Mouse (Mus musculus) limb, embryonic 14.5 days (tissue): Measurements from ENCODE around the gene Med29. TPM values are rescaled to one million over a fixed set of nuclear protein-coding genes. Genes with fewer than 3 reads are reported as not detected.
A peak's percentile ranks its signal among the peaks of the same experiment; 100 is the strongest.

Source experiments
- ATAC-seq: fragments of 200-750 bp; cut with Nextera tagmentation; 2 replicates; pipeline ENCODE4 v1.8.0; 2017; ENCODE audit warnings: low read depth, moderate number of reproducible peaks, moderate TSS enrichment; ENCODE audit not compliant: low FRiP score
- DNase-seq: peaks from one replicate; pipeline ENCODE4 v3.0.0-alpha.2; 2015; ENCODE audit warnings: low spot score
- H3K27ac ChIP-seq: fragments of 300-500 bp; sonication (generic); replicated peaks from 2 replicates; pipeline ENCODE4 v1.5.1; 2014; ENCODE audit warnings: low read depth, mild to moderate bottlenecking, low read length, moderate library complexity, mixed read lengths
- H3K27me3 ChIP-seq: fragments of 300-500 bp; sonication (generic); 2 replicates; pipeline ENCODE4 v1.6.1; 2014; ENCODE audit warnings: low read length, mixed read lengths; ENCODE audit not compliant: control insufficient read depth, insufficient read depth
- H3K36me3 ChIP-seq: fragments of 300-500 bp; sonication (generic); 2 replicates; pipeline ENCODE4 v1.6.1; 2014; ENCODE audit warnings: mild to moderate bottlenecking, low read length, moderate library complexity, mixed read lengths; ENCODE audit not compliant: control insufficient read depth, insufficient read depth
- H3K4me1 ChIP-seq: fragments of 300-500 bp; sonication (generic); 2 replicates; pipeline ENCODE4 v1.6.1; 2014; ENCODE audit warnings: antibody characterized with exemption, low read length, mixed read lengths; ENCODE audit not compliant: control insufficient read depth, insufficient read depth
- H3K4me2 ChIP-seq: fragments of 300-500 bp; sonication (generic); replicated peaks from 2 replicates; pipeline ENCODE4 v1.6.1; 2014; ENCODE audit warnings: low read depth, mild to moderate bottlenecking, low read length, moderate library complexity; ENCODE audit not compliant: severe bottlenecking
- H3K4me3 ChIP-seq: fragments of 300-500 bp; sonication (generic); replicated peaks from 2 replicates; pipeline ENCODE4 v1.5.1; 2014; ENCODE audit warnings: low read length
- H3K9ac ChIP-seq: fragments of 300-500 bp; sonication (generic); 2 replicates; pipeline ENCODE4 v1.6.1; 2014; ENCODE audit warnings: mild to moderate bottlenecking, low read depth, low read length, moderate library complexity; ENCODE audit not compliant: severe bottlenecking
- H3K9me3 ChIP-seq: fragments of 300-500 bp; sonication (generic); 2 replicates; pipeline ENCODE4 v1.6.1; 2016; ENCODE audit warnings: low read length; ENCODE audit not compliant: control insufficient read depth
- POLR2A ChIP-seq: fragments of 200-500 bp; IDR thresholded peaks from 2 replicates; pipeline ENCODE4 v1.8.0; 2012; ENCODE audit warnings: inconsistent platforms, mild to moderate bottlenecking, moderate library complexity, borderline replicate concordance; ENCODE audit not compliant: insufficient read depth, insufficient read length; ENCODE audit errors: extremely low read depth
- WGBS: fragments of 180-500 bp; shearing (Covaris S2); extraction: QIAGEN DNeasy Blood & Tissue Kit; methylation state at CpG from one replicate; pipeline ENCODE4 v1.1.7; 2014; 5-methylcytosine and 5-hydroxymethylcytosine counted together
- polyA plus RNA-seq, 2 experiments: library from polyadenylated mRNA; depleted of rRNA in 1 of 2; stranded (reverse) in 1 of 2; unstranded in 1 of 2; fragments of >200 nt; fragmentation: Nextera tagmentation in 1 of 2; extraction: Ambion mirVana in 1 of 2; gene quantifications; 2 replicates each; pipeline versions ENCODE4 v1.2.1 to v1.2.3; 2012 to 2014

Med29 gene
- polyA plus RNA-seq, 2 experiments = 47.5 to 49.9 TPM

DNA sequence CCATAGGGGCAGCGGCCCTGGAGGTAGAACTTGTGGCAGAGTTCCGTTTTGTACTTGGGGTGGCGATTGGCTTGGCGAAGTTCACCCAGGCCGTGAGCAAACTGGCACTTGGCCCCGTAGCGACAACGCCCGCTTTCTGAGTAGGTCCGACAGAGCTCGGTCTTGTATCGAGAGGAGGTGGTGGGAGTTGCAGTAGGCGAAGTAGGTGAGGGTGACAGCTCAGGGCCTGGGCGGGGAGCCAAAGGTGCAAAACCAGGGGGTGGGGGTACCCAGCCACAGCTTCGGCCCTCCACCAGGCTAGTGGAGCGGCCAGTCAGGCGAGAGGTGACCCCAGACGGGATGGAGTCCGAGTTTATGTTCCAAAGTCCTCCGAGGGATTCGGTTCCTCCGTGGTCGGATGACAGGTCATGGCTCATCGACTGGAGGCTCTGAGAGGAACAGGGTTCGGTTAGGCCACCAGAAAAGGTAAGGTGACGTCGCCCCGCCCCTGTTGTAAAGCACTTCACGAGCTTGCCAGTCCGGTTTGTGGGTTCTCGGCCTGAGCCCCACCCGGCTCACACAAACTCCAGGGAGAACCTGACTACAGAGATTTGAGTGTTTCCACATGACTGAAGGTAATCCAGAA, 14.3 kb downstream of the Med29 start:
- H3K4me1 ChIP-seq = peaks cover 68% of the 10 kb centered on the region
- peak overlapping the region; percentile 94 for H3K4me2 ChIP-seq
- H3K27ac ChIP-seq = peak overlapping the region; percentile 77
- WGBS = 37% methylated on average over 32 of the region's 32 CpGs
- ATAC-seq (no peak), DNase-seq (peak; percentile 51)
- H3K9me3 ChIP-seq = no peaks in the 10 kb centered on the region
- peak overlapping the region; percentile 73 for H3K4me3 ChIP-seq
- peak overlapping the region; percentile 75 for H3K9ac ChIP-seq
- peaks cover 11% of the 10 kb centered on the region for H3K36me3 ChIP-seq
- no peak for TF ChIP-seq POLR2A
- H3K27me3 ChIP-seq = no peaks in the 10 kb centered on the region

DNA sequence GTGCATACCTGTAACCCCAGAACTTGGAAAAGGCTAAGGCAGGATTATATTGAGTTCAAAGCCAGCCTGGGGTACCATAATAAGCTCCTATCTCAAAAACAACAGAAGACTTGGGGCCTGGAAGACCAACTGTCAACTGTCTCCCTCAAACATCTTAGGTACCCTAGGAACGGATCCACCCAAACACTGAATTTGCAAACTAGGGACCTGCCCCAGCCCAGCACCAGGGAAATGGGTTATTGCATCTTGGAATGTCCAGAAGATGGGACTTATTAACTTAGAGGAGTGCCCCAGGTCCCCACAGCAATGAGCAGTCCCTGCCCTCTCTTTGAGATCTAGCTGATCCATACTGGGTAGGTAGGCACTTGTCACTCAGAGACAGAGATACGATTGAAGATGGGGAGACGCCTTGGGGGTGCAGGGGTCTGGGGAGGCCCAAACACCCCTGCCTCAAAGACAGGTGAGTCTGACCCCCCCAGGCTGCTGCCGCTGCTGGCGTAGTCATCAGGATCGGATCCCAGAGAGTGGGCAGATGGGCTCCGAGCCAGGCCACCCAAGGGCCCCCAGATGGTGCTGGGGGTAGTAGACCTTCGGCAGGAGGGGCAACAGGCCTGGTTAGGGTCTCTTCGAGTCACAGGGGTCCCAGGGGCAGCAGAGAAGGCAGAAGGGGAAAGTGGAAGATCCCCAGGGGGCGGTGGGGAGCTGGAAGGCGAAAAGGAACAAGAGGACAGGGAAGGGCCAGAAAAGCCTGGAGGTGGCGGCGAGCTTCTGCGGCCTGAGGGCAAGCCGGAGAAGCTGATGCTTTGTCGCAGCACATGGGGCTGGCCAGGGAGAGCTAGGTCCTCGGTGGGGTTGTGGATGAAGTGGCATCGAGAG, 15.1 kb downstream of the Med29 start:
- H3K27ac ChIP-seq = no peak overlapping the region

DNA sequence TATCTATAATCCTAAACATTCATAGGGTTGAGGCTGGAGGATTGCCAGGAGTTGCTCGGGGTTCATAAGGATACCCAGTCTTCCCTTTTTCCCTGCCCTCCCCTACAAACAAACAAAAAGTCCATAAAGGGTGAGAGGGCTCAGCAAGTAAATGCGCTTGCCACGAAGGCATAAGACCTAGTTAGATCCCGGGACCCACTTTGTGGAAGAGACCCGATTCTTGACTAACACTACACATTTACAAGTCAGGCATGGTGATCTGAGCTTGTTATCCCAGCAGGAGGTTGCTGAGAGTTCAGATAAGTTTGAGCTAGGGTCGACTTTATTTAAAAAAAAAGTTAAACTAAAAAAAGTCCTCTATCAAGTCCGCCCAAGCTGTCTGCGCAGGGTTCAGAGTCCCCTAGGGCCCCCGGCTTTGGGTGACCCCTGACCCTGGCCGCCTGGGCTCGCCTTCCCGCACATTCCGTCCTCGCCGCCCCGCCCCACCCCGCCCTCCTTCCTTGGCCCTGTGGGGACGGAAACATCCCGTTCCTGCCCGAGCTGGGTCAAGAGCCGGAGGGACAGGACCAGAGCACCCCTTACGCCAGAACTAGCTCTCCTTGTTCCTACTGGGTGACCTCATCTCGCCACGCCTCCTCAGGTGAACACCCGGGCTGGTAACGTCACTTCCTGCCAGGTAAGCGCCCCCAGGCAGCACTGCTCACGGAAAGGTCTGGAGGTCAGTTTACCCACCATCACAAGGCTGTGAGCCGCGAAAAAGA, 16.3 kb downstream of the Med29 start:
- Histone ChIP-seq H3K4me3 (peak overlapping the region; percentile 40), H3K9me3 (no peaks in the 10 kb centered on the region), H3K27me3 (no peaks in the 10 kb centered on the region), H3K36me3 (peaks cover 11% of the 10 kb centered on the region), H3K4me2 (peak overlapping the region; percentile 94), H3K27ac (peak overlapping the region; percentile 95), H3K4me1 (peaks cover 49% of the 10 kb centered on the region), H3K9ac (peak overlapping the region; percentile 60)
- no peak for TF ChIP-seq POLR2A
- DNase-seq (no peak), ATAC-seq (no peak)
- WGBS = 4% methylated on average over 29 of the region's 30 CpGs

More for the DNA sequence above, 15.1 kb downstream of the Med29 start:
- DNase-seq (no peak), ATAC-seq (no peak)
- Histone ChIP-seq H3K9ac (peak overlapping the region; percentile 75), H3K9me3 (no peaks in the 10 kb centered on the region), H3K36me3 (peaks cover 11% of the 10 kb centered on the region), H3K27me3 (no peaks in the 10 kb centered on the region), H3K4me1 (peaks cover 60% of the 10 kb centered on the region), H3K4me3 (peak overlapping the region; percentile 73), H3K4me2 (peak overlapping the region; percentile 94)
- TF ChIP-seq POLR2A = no peak
- 73% methylated on average over 18 of the region's 18 CpGs for whole genome bisulfite sequencing

DNA sequence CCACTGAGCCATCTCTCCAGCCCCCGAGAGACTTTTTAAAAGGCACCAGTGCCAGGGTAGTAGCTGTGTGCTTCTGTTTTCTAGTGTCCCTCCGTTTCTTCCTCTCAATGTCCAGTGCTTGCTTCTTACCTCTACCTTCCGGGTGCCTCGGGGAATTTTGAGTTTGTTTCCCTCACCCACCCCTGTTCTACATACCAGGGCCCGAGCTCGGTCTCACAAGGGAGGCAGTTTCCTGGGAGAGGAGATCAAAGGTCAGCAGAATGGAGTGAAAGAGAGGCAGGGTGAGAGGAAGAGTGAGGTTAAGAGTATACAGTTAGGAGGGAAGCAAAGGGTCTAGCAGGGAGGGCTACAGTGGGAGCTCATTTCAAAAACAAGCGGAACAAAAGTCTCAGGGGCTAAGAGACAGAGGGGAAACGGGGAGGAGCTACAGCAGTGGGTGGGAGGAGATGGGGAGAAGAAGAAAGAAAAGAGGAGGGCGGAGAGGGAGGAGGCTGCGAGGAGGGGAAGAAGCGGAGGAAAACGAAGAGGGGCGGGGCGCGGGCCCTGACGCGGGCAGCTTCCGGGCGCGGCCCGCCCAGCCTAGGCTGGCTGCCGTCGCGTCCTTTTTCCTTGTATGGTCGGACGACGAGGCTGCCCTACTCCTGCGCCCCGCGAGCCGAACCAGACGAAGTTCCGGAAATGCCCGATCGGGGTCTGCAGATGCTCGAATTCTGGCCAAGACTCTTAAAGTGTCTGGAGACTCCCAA, 17.2 kb downstream of the Med29 start:
- ATAC-seq (peak; percentile 58), DNase-seq (peak; percentile 96)
- Histone ChIP-seq H3K9ac (peak overlapping the region; percentile 63), H3K4me3 (peak overlapping the region; percentile 40), H3K4me1 (peaks cover 47% of the 10 kb centered on the region), H3K4me2 (peak overlapping the region; percentile 94), H3K27me3 (no peaks in the 10 kb centered on the region), H3K27ac (peak overlapping the region; percentile 95), H3K36me3 (peaks cover 13% of the 10 kb centered on the region), H3K9me3 (no peaks in the 10 kb centered on the region)
- WGBS = 1% methylated on average over 32 of the region's 36 CpGs
- TF ChIP-seq POLR2A = peak; percentile 73; the same call in 1 of the 2 replicates

DNA sequence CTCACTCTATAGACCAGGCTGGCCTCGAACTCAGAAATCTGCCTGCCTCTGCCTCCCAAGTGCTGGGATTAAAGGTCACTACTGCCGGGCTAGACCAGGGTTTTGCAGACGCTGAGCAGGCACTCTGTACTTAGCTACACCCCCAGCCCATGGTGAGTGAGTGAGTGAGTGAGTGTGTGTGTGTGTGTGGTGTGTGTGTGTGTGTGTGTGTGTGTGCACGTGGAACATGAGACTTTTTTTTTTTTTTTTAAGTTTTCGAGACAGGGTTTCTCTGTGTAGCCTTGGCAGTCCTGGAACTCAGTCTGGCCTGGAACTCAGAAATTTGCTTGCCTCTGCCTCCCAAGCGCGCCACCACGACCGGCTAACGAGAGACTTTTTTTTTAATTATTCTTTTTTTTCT, 17.9 kb downstream of the Med29 start:
- no peak for ATAC-seq

More for the DNA sequence above, 17.9 kb downstream of the Med29 start:
- H3K4me1 ChIP-seq = peaks cover 49% of the 10 kb centered on the region
- H3K27ac ChIP-seq = no peak overlapping the region
- no peaks in the 10 kb centered on the region for H3K9me3 ChIP-seq
- peak overlapping the region; percentile 40 for H3K4me3 ChIP-seq
- no peak for DNase-seq
- H3K27me3 ChIP-seq = no peaks in the 10 kb centered on the region
- peaks cover 20% of the 10 kb centered on the region for H3K36me3 ChIP-seq
- peak overlapping the region; percentile 94 for H3K4me2 ChIP-seq
- H3K9ac ChIP-seq = no peak overlapping the region
- 73% methylated on average over 10 of the region's 10 CpGs for WGBS
- no peak for TF ChIP-seq POLR2A
